Mouse (Mus musculus) kidney, embryonic 14.5 days (tissue): Measurements from ENCODE around the gene Mars. TPM values are rescaled to one million over a fixed set of nuclear protein-coding genes. Genes with fewer than 3 reads are reported as not detected.
A peak's percentile ranks its signal among the peaks of the same experiment; 100 is the strongest.

Experiments
- ATAC-seq: fragments of 200-750 bp; cut with Nextera tagmentation; 2 replicates; pipeline ENCODE4 v1.8.0; 2017; ENCODE audit warnings: moderate number of reproducible peaks, mild to moderate bottlenecking, moderate TSS enrichment, moderate library complexity; ENCODE audit not compliant: low FRiP score, low TSS enrichment
- H3K27ac ChIP-seq: fragments of 300-500 bp; sonication (generic); 2 replicates; pipeline ENCODE4 v1.5.1; 2014; ENCODE audit warnings: low read depth, mild to moderate bottlenecking, low read length, moderate library complexity, mixed read lengths
- H3K27me3 ChIP-seq: fragments of 300-500 bp; sonication (generic); 2 replicates; pipeline ENCODE4 v1.6.1; 2014; ENCODE audit warnings: mild to moderate bottlenecking, low read length; ENCODE audit not compliant: control insufficient read depth, insufficient read depth
- H3K36me3 ChIP-seq: fragments of 300-500 bp; sonication (generic); 2 replicates; pipeline ENCODE4 v1.6.1; 2014; ENCODE audit warnings: low read length, mixed read lengths; ENCODE audit not compliant: control insufficient read depth, insufficient read depth
- H3K4me1 ChIP-seq: fragments of 300-500 bp; sonication (generic); 2 replicates; pipeline ENCODE4 v1.6.1; 2014; ENCODE audit warnings: low read length, mixed read lengths; ENCODE audit not compliant: control insufficient read depth, insufficient read depth
- H3K4me2 ChIP-seq: fragments of 300-500 bp; sonication (generic); replicated peaks from 2 replicates; pipeline ENCODE4 v1.6.1; 2014; ENCODE audit warnings: low read depth, mild to moderate bottlenecking, low read length
- H3K4me3 ChIP-seq: fragments of 300-500 bp; sonication (generic); 2 replicates; pipeline ENCODE4 v1.5.1; 2014; ENCODE audit warnings: mild to moderate bottlenecking, low read length
- H3K9ac ChIP-seq: fragments of 300-500 bp; sonication (generic); 2 replicates; pipeline ENCODE4 v1.6.1; 2014; ENCODE audit warnings: low read depth, mild to moderate bottlenecking, low read length, moderate library complexity
- H3K9me3 ChIP-seq: fragments of 300-500 bp; sonication (generic); 2 replicates; pipeline ENCODE4 v1.6.1; 2016; ENCODE audit warnings: low read length; ENCODE audit not compliant: control insufficient read depth
- WGBS: fragments of 180-500 bp; shearing (Covaris S2); extraction: QIAGEN DNeasy Blood & Tissue Kit; methylation state at CpG from one replicate; pipeline ENCODE4 v1.1.7; 2014; 5-methylcytosine and 5-hydroxymethylcytosine counted together
- polyA plus RNA-seq: library from polyadenylated mRNA; unstranded; fragments of >200 nt; fragmentation: Nextera tagmentation; extraction: Ambion mirVana; gene quantifications from 2 replicates; pipeline ENCODE4 v1.2.1, GENCODE M21; 2014

Gene Mars
- polyA plus RNA-seq, 1 experiment from 2014 or later: 146 TPM

DNA sequence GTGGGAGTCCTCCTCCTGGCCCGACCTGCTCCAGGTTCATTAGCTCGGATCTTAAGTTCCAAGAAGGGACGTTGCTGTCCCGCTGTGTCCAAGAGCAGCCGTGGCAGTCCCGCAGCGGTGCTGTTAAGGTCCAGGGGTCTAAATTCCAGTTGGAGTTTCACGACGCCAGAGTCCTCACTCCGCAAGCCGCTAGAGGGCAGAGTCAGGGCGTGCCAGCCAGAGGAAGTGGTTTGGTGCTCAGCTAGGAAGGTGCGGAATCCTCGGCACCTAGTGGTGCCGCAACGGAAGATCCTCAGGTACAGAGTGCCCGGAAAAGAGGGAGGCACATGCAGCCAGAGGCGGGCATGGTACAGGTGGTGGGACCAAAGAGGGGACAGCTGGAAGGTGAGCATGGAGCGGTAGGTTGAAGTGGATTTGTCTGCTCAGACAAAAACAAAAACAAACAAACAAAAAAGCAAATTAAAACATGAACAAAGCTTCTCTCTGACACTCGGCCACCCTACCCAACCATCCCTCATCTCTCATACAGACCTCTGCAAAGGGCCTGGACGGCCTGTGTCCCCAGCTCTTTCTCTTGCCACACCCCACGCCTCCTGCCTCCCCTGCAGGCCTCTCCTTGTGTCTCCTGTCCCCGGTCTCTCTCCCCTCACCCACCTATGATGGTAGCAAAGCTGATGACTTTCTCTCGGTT is 39.2 kb upstream of the Mars start:
- H3K4me2 ChIP-seq: peak overlapping the region; percentile 40
- 12% methylated on average over 24 of the region's 24 CpGs for WGBS
- no peaks in the 10 kb centered on the region for H3K36me3 ChIP-seq
- ATAC-seq: peak; percentile 82
- peak overlapping the region; percentile 17; the same call in 1 of the 2 replicates for H3K4me3 ChIP-seq
- peak overlapping the region; percentile 35 for H3K9ac ChIP-seq
- no peak overlapping the region for H3K27ac ChIP-seq
- H3K4me1 ChIP-seq: 0 out of 2 replicates have a peak, but pooled peaks cover 3% of the 10 kb centered on the region
- H3K27me3 ChIP-seq: no peaks in the 10 kb centered on the region
- H3K9me3 ChIP-seq: no peaks in the 10 kb centered on the region

DNA sequence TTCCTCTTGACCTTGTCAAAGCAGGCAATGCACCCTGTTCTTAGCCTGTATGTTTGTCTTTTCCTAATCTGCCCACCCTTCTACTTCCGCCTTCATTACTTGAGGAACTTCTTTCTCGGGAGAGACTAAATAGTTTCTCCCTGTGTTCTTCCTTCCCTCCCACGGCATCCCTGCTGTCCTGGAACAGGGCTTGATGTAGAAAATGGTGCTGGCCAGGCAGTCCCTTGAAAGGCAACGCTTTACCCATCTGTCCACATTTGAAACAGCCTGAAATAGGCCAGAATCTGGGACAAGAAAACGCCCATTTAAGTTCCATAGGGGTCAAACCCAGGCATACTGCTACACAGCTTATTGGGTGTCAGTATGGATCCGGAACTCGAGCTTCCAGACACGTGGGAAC is 38.2 kb upstream of the Mars start:
- no peaks in the 10 kb centered on the region for H3K36me3 ChIP-seq
- 0 out of 2 replicates have a peak, but pooled peaks cover 3% of the 10 kb centered on the region for H3K4me1 ChIP-seq
- H3K27me3 ChIP-seq: no peaks in the 10 kb centered on the region
- H3K4me3 ChIP-seq: no peak overlapping the region
- no peak overlapping the region for H3K27ac ChIP-seq
- no peak overlapping the region for H3K9ac ChIP-seq
- 78% methylated on average over 8 of the region's 8 CpGs for WGBS
- no peak overlapping the region for H3K4me2 ChIP-seq
- ATAC-seq: no peak
- no peaks in the 10 kb centered on the region for H3K9me3 ChIP-seq

DNA sequence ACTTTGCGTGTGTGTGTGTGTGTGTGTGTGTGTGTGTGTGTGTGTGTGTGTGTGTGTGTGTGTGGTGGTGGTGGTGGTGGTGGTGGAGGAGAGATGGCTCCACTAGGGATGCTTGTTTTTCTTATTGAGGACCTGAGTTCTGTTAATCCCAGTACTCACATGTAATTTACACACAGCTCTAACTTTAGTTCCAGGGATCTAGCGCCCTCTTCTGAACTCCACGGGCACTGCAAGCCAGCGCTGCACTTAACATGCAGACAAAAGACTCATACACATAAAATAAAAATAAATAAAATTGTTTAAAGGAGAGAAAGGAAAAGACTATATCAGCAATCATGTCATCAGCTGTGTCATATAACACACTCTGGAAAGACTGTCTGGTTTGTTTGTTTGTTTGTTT is 37.4 kb upstream of the Mars start:
- 0 out of 2 replicates have a peak, but pooled peaks cover 3% of the 10 kb centered on the region for H3K4me1 ChIP-seq
- H3K4me2 ChIP-seq: no peak overlapping the region
- no peaks in the 10 kb centered on the region for H3K9me3 ChIP-seq
- 75% methylated on average over 4 of the region's 4 CpGs for WGBS
- H3K9ac ChIP-seq: no peak overlapping the region
- no peak overlapping the region for H3K27ac ChIP-seq
- no peak for ATAC-seq
- no peak overlapping the region for H3K4me3 ChIP-seq
- H3K27me3 ChIP-seq: no peaks in the 10 kb centered on the region
- H3K36me3 ChIP-seq: no peaks in the 10 kb centered on the region

DNA sequence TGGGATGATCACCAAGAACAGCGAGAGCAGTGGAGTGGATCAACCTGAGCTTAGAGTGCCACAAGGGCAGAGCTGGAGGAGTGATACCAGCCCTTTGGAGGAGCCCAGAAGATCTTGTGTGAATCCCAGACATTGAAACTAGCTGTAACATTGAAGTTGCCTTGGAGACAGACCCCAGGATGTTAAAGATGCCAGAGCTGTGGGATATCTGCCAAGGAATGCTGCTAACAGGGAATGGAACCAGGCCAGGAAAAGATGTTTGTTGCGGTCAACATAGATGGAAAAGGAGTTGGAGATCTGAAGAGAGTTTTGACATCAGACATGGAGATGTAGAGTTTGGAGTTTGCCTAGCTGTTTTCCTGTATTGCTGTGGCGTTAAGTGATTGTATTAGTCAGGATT is 34.6 kb upstream of the Mars start:
- ATAC-seq: no peak
- no peak overlapping the region for H3K27ac ChIP-seq
- H3K4me2 ChIP-seq: no peak overlapping the region
- WGBS: 83% methylated on average over 3 of the region's 3 CpGs
- H3K4me3 ChIP-seq: no peak overlapping the region
- H3K9ac ChIP-seq: no peak overlapping the region
- H3K4me1 ChIP-seq: 0 out of 2 replicates have a peak, but pooled peaks cover 5% of the 10 kb centered on the region
- H3K36me3 ChIP-seq: no peaks in the 10 kb centered on the region
- H3K27me3 ChIP-seq: no peaks in the 10 kb centered on the region
- H3K9me3 ChIP-seq: no peaks in the 10 kb centered on the region

DNA sequence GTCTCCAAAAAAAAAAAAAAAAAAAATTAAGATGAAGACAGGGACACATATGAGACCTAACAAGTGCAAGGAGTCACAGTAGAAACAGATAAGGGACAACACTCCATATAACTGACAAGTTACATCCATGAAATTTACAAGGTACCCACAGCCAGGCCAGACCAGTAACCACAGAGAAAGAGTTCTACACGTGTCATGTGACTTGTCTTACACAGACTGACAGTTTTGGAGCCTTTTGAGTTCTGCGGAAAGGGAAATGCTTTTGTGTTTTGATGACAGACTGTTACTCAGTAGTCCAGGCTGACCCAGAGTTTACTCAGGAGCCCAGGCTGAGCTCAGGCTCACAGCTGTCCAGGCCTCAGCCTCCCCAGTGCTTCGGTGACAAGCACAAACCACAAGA is 31.4 kb upstream of the Mars start:
- no peak overlapping the region for H3K27ac ChIP-seq
- ATAC-seq: no peak
- no peak overlapping the region for H3K4me3 ChIP-seq
- peaks cover 3% of the 10 kb centered on the region; the same call in 1 of the 2 replicates for H3K27me3 ChIP-seq
- no peaks in the 10 kb centered on the region for H3K9me3 ChIP-seq
- no peak overlapping the region for H3K4me2 ChIP-seq
- H3K9ac ChIP-seq: no peak overlapping the region
- H3K36me3 ChIP-seq: no peaks in the 10 kb centered on the region
- 67% methylated on average over 3 of the region's 3 CpGs for WGBS
- peaks cover 9% of the 10 kb centered on the region for H3K4me1 ChIP-seq

DNA sequence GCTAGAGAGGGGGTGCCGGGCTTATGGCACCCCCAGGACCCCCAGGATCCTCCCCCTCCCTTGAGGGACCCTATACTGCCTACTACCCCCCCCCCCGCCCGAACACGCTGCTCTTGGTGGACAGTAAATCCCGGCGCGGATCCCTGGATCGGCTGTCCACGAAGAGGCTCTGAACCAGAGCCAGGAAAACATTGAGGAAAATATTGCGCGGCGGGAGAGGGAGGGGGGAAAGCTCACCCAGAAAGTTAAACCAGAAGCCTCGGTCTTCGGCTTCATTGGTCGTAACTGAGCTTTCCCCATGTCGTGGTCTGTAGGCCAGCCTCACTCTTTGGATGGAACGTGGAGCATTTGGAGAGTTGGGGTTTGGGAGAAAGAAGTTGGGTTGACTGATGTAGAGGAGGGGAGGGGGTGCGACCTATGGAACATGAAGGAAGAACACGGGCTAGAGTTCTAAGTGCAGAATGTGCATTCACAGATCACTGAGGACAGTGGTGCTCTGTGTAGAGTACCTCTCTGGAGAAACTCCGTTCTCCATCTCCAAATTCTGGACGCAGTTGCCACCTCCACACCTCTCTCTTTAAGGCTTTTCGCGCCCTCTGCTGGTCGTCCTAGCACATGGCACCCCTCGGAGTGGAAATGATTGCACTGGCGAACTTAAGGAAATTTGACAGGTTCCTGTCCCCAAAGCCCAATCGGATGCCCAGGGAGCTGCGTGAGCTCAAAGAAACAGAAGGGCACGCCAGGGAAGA is 30.5 kb upstream of the Mars start, which contains the start of gene Gli1:
Gene Gli1, minus strand, starts transcription at position 84 of the 749 bp plus-strand sequence.
- Histone ChIP-seq H3K27ac (peak within 1 kb of the TSS; percentile 87), H3K9ac (peak within 1 kb of the TSS; percentile 57), H3K4me1 (peaks cover 9% of the 10 kb centered on the region), H3K4me2 (peak within 1 kb of the TSS; percentile 73), H3K4me3 (peak within 1 kb of the TSS; percentile 53), H3K27me3 (peaks cover 3% of the 10 kb centered on the region; the same call in 1 of the 2 replicates), H3K9me3 (no peaks in the 10 kb centered on the region), H3K36me3 (peaks cover 3% of the 10 kb centered on the region)
- WGBS: under 1% methylated on average over 29 of the region's 29 CpGs
- peak; percentile 50 for ATAC-seq

DNA sequence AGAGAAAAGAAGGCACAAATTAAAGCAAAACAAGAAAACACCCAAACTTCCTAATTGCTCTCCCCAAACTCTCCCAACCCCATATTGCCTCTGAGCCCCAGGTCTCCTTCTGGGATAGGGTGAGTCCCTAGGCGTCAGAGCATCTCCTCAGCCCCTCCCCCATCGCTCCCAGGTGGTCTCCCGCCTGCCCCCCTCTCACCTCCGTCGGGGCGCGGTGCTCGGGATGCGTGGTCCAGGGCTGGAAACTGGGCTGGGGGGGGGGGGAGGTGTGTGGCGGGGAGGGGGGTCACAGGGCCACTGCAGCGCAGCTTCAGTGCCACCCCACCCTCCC is 29.7 kb upstream of the Mars start:
- WGBS: 0% methylated on average over 9 of the region's 11 CpGs
- no peak for ATAC-seq
- peaks cover 10% of the 10 kb centered on the region for H3K36me3 ChIP-seq

DNA sequence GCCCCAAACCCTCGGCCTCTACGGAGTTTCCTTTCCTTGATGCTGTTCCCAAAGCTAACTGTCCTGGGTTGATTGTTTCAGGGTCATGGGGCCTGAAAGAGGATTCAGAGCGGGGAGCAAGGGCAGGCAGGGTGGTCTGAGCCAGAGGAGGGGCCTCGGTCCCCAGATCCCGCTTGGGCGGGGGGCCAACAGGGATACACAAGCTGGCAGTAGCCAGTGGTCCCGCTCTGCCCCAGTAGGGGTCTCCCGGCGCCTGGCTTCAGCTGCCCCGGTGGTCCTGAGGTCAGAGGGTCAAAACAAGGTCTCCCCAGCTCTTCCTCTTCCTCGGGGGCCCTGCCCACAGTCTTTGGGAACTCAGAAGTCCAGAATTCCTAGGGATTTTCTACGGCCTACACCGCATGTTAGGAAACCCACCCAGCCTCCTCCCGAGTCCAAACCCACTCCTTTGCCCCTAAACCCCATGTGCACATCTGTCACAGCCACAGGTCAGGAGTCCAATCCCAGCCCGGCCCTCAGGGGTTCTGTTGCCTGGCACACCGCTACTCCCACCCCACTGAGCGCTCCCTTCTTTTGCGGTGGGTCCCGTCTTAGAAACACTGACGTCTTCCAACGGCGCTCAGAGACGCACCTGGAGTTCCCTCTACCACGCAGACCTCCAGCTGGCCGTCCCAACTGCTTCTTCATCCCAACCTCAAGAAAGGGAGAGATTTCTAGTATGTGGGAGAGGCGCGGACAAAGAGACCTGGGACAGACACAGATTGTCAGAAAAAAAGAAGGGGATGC is 29.2 kb upstream of the Mars start:
- Histone ChIP-seq H3K4me1 (peaks cover 9% of the 10 kb centered on the region), H3K27me3 (peaks cover 3% of the 10 kb centered on the region; the same call in 1 of the 2 replicates), H3K9me3 (no peaks in the 10 kb centered on the region), H3K27ac (peak overlapping the region; percentile 87), H3K4me3 (peak overlapping the region; percentile 53), H3K36me3 (peaks cover 14% of the 10 kb centered on the region), H3K9ac (peak overlapping the region; percentile 57), H3K4me2 (peak overlapping the region; percentile 73)
- ATAC-seq: no peak
- under 1% methylated on average over 27 of the region's 27 CpGs for WGBS

More for the DNA sequence above, 29.7 kb upstream of the Mars start:
- Histone ChIP-seq H3K27me3 (peaks cover 3% of the 10 kb centered on the region; the same call in 1 of the 2 replicates), H3K4me1 (peaks cover 9% of the 10 kb centered on the region), H3K9me3 (no peaks in the 10 kb centered on the region), H3K4me3 (peak overlapping the region; percentile 53), H3K4me2 (peak overlapping the region; percentile 73), H3K27ac (peak overlapping the region; percentile 87), H3K9ac (peak overlapping the region; percentile 57)
